Mouse (Mus musculus) E14TG2a.4 (cell line): ENCODE measurements around the gene Nsun5.

Experiments used
- H3K27me3 ChIP-seq: 2 replicates; pipeline ENCODE4 v1.6.1; 2014; ENCODE audit warnings: low read length, control low read depth; ENCODE audit not compliant: insufficient read depth
- H3K36me3 ChIP-seq: 2 replicates; pipeline ENCODE4 v1.6.1; 2014; ENCODE audit warnings: low read length, control low read depth; ENCODE audit not compliant: insufficient read depth
- H3K4me1 ChIP-seq: replicated peaks from 2 replicates; pipeline ENCODE4 v1.6.1; 2014; ENCODE audit warnings: low read depth, low read length, control low read depth
- H3K4me3 ChIP-seq: replicated peaks from 2 replicates; pipeline ENCODE4 v1.5.1; 2014; ENCODE audit warnings: mild to moderate bottlenecking, low read length
- H3K9me3 ChIP-seq: 2 replicates; pipeline ENCODE4 v1.6.1; 2014; ENCODE audit warnings: low read length, control low read depth
- CTCF ChIP-seq: conservative IDR thresholded peaks from 2 replicates; pipeline ENCODE4 v1.5.1; 2014; ENCODE audit warnings: low read length
- NANOG ChIP-seq: IDR thresholded peaks from 2 replicates; pipeline ENCODE4 v1.6.1; 2014; ENCODE audit warnings: borderline replicate concordance, low read length, mixed read lengths
- POU5F1 ChIP-seq: IDR thresholded peaks from 2 replicates; pipeline ENCODE4 v1.6.1; 2014; ENCODE audit warnings: low read length, borderline replicate concordance

The Nsun5 gene

GRCm38 (mm10) chr5:135369787-135370654 is at the start of gene Nsun5:
Gene Nsun5, plus strand, starts transcription at chr5:135369953.
- H3K4me3 ChIP-seq, result peak within 1 kb of the TSS; percentile 99
- TF ChIP-seq CTCF (no peak), NANOG (no peak), POU5F1 (no peak)
- no peaks in the 10 kb centered on the region for H3K9me3 ChIP-seq
- peaks cover 4% of the 10 kb centered on the region; the same call in 1 of the 2 replicates for H3K27me3 ChIP-seq
- peaks cover 37% of the 10 kb centered on the region for H3K36me3 ChIP-seq
- H3K4me1 ChIP-seq, result peaks cover 32% of the 10 kb centered on the region

GRCm38 (mm10) chr5:135322197-135322596 is 47.6 kb upstream of the Nsun5 start:
- Histone ChIP-seq H3K9me3 (no peaks in the 10 kb centered on the region), H3K36me3 (no peaks in the 10 kb centered on the region), H3K27me3 (no peaks in the 10 kb centered on the region), H3K4me1 (peaks cover 4% of the 10 kb centered on the region; the same call in 1 of the 2 replicates), H3K4me3 (no peak overlapping the region)
- TF ChIP-seq CTCF (no peak), NANOG (no peak), POU5F1 (no peak)

- Histone ChIP-seq H3K36me3 (no peaks in the 10 kb centered on the region), H3K27me3 (no peaks in the 10 kb centered on the region), H3K9me3 (no peaks in the 10 kb centered on the region), H3K4me3 (no peak overlapping the region), H3K4me1 (0 out of 2 replicates have a peak, but pooled peaks cover 4% of the 10 kb centered on the region)
- TF ChIP-seq CTCF (no peak), NANOG (no peak), POU5F1 (no peak)
Observed at GRCm38 (mm10) chr5:135326121-135326659, 43.6 kb upstream of the Nsun5 start.

- Histone ChIP-seq H3K27me3 (no peaks in the 10 kb centered on the region), H3K4me1 (0 out of 2 replicates have a peak, but pooled peaks cover 4% of the 10 kb centered on the region), H3K4me3 (no peak overlapping the region), H3K9me3 (no peaks in the 10 kb centered on the region), H3K36me3 (no peaks in the 10 kb centered on the region)
- TF ChIP-seq NANOG (no peak), POU5F1 (no peak), CTCF (no peak)
Observed at GRCm38 (mm10) chr5:135329471-135329870, 40.3 kb upstream of the Nsun5 start.

- Histone ChIP-seq H3K9me3 (no peaks in the 10 kb centered on the region), H3K36me3 (no peaks in the 10 kb centered on the region), H3K4me3 (no peak overlapping the region), H3K27me3 (no peaks in the 10 kb centered on the region), H3K4me1 (0 out of 2 replicates have a peak, but pooled peaks cover 4% of the 10 kb centered on the region)
- TF ChIP-seq POU5F1 (no peak), NANOG (no peak), CTCF (no peak)
Observed at GRCm38 (mm10) chr5:135330201-135330600, 39.6 kb upstream of the Nsun5 start.

- Histone ChIP-seq H3K9me3 (no peaks in the 10 kb centered on the region), H3K4me1 (0 out of 2 replicates have a peak, but pooled peaks cover under 1% of the 10 kb centered on the region), H3K27me3 (no peaks in the 10 kb centered on the region), H3K4me3 (no peak overlapping the region), H3K36me3 (no peaks in the 10 kb centered on the region)
- TF ChIP-seq POU5F1 (no peak), NANOG (no peak), CTCF (no peak)
Observed at GRCm38 (mm10) chr5:135331161-135331560, 38.6 kb upstream of the Nsun5 start.

GRCm38 (mm10) chr5:135337575-135337974 is 32.2 kb upstream of the Nsun5 start:
- H3K4me3 ChIP-seq, result no peak overlapping the region
- peaks cover 13% of the 10 kb centered on the region for H3K36me3 ChIP-seq
- 0 out of 2 replicates have a peak, but pooled peaks cover 4% of the 10 kb centered on the region for H3K27me3 ChIP-seq
- TF ChIP-seq CTCF (no peak), POU5F1 (no peak), NANOG (no peak)
- no peaks in the 10 kb centered on the region for H3K4me1 ChIP-seq
- H3K9me3 ChIP-seq, result no peaks in the 10 kb centered on the region

- Histone ChIP-seq H3K9me3 (peaks cover 19% of the 10 kb centered on the region), H3K4me3 (no peak overlapping the region), H3K27me3 (peaks cover 16% of the 10 kb centered on the region), H3K4me1 (no peaks in the 10 kb centered on the region), H3K36me3 (no peaks in the 10 kb centered on the region)
- TF ChIP-seq NANOG, result no peak
- TF ChIP-seq CTCF, result no peak
- TF ChIP-seq POU5F1, result no peak
Observed at GRCm38 (mm10) chr5:135345989-135346388, 23.8 kb upstream of the Nsun5 start.
